Comparison of ENCODE assay signal across 24 mouse cellular contexts in the genomic region with DNA sequence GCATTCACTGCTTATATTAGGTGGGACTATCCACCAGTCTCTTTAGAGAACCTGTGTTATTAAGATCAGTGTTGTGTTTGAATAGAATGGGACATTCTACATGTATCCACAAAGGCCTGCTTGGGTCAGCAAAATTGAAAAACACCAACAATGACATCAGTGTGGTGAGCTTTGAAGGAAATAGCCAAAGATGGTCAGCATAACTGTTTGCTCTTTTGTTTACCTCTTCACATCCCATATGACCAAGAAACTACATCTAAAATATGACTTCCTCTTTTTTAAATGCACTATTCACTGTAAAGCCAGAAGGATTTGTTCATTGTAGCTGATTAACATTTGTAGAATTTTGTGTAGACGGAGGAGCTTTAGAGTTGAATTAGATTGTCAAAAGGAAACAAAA.
DNase-seq lines count a peak whose midpoint lies in the region; ATAC-seq and TF ChIP-seq lines count a peak whose summit lies in the region.
"Had no signal": no experiment of that assay in that cellular context is flagged by ENCODE, and none has a peak within 500 bp of the region (broad histone marks: within the 10 kb centered on the region; RNA-seq: fewer than 3 reads in every experiment).

No protein-coding gene starts in this region.

- no peak overlapping the region for H3K4me3 ChIP-seq in heart, embryonic 12.5 days
- H3K4me3 ChIP-seq in G1E (ENCODE audit: low read depth, low read length), result no peak overlapping the region
- H3K4me3 ChIP-seq: embryonic facial prominence, embryonic 15.5 days; erythroblast, embryonic 14.5 days; forebrain, embryonic 10.5 days; heart, embryonic 10.5 days; heart, embryonic 15.5 days; hindbrain, embryonic 15.5 days had no signal

- H3K9ac ChIP-seq in heart, embryonic 12.5 days, result no peak overlapping the region
- H3K9ac ChIP-seq: embryonic facial prominence, embryonic 15.5 days; heart, embryonic 15.5 days; hindbrain, embryonic 15.5 days had no signal

- TF ChIP-seq CTCF in G1E (IDR thresholded peaks at IDR 0.05; ENCODE audit: low read depth, low read length), result no peak

- H3K27ac ChIP-seq in heart, embryonic 12.5 days (ENCODE audit: poor library complexity, severe bottlenecking), result no peak overlapping the region
- H3K27ac ChIP-seq: embryonic facial prominence, embryonic 15.5 days; forebrain, embryonic 10.5 days; heart, embryonic 10.5 days; heart, embryonic 15.5 days; hindbrain, embryonic 15.5 days had no signal

- H3K4me1 ChIP-seq in heart, embryonic 12.5 days (replicated peaks), result 0 out of 2 replicates have a peak, but pooled peaks cover 5% of the 10 kb centered on the region
- peaks cover 32% of the 10 kb centered on the region for H3K4me1 ChIP-seq in G1E (ENCODE audit: insufficient read depth, low read depth, low read length)
- H3K4me1 ChIP-seq: embryonic facial prominence, embryonic 15.5 days; forebrain, embryonic 10.5 days; hindbrain, embryonic 15.5 days had no signal

- DNase-seq in heart, adult 11 months, result peak; percentile 87
- DNase-seq in G1E (ENCODE audit: low spot score), result no peak
- no peak for DNase-seq in testis, postnatal 14 days (ENCODE audit: low spot score)
- no peak for DNase-seq in embryo, embryonic 10 days (ENCODE audit: low spot score)
- no peak for DNase-seq in thymus, adult 18-20 months
- DNase-seq: adrenal gland, postnatal 10 days; cerebellum, adult 11-12 months; cerebellum, adult 9-10 months; cerebellum, postnatal 25 days; gastrocnemius, postnatal 10 days; heart, postnatal 14 days had no signal

- no peaks in the 10 kb centered on the region for H3K9me3 ChIP-seq in heart, embryonic 12.5 days (replicated peaks)
- H3K9me3 ChIP-seq in G1E (replicated peaks), result no peaks in the 10 kb centered on the region
- H3K9me3 ChIP-seq: embryonic facial prominence, embryonic 15.5 days; forebrain, embryonic 10.5 days; heart, embryonic 10.5 days; heart, embryonic 15.5 days; hindbrain, embryonic 15.5 days had no signal

- H3K27me3 ChIP-seq in heart, embryonic 12.5 days (replicated peaks), result no peaks in the 10 kb centered on the region
- H3K27me3 ChIP-seq in G1E (ENCODE audit: insufficient read depth, low read length), result no peaks in the 10 kb centered on the region
- H3K27me3 ChIP-seq: CH12.LX; embryonic facial prominence, embryonic 15.5 days; heart, embryonic 15.5 days; hindbrain, embryonic 15.5 days had no signal

- no peaks in the 10 kb centered on the region for H3K36me3 ChIP-seq in heart, embryonic 12.5 days
- H3K36me3 ChIP-seq in G1E (replicated peaks), result peaks cover 19% of the 10 kb centered on the region
- H3K36me3 ChIP-seq: embryonic facial prominence, embryonic 15.5 days; forebrain, embryonic 10.5 days; heart, embryonic 10.5 days; heart, embryonic 15.5 days; hindbrain, embryonic 15.5 days had no signal

- ATAC-seq in heart, embryonic 12.5 days (ENCODE audit: insufficient number of reproducible peaks, low FRiP score), result no peak
- peak; percentile 45 for ATAC-seq in G1E (ENCODE audit: extremely low read depth, insufficient number of reproducible peaks, low FRiP score, poor library complexity, severe bottlenecking)
- ATAC-seq in common myeloid progenitor, adult 5-6 weeks (replicated peaks; ENCODE audit: low read depth, poor library complexity, severe bottlenecking), result peak; percentile 60
- ATAC-seq in megakaryocyte progenitor cell, adult 5-6 weeks (replicated peaks; ENCODE audit: poor library complexity), result peak; percentile 55
- ATAC-seq: forebrain, embryonic 14.5 days; inflammation-experienced regulatory T-cells, adult 6 months; intestine, postnatal 0 days had no signal

- 79% methylated on average over 1 of the region's 1 CpGs for WGBS in heart, embryonic 12.5 days

- H3K4me2 ChIP-seq in heart, embryonic 12.5 days, result no peak overlapping the region
- H3K4me2 ChIP-seq: embryonic facial prominence, embryonic 15.5 days; heart, embryonic 15.5 days; hindbrain, embryonic 15.5 days had no signal
